Mouse (Mus musculus) kidney, postnatal 10 days (tissue): ENCODE measurements at regions not wholly inside any gene's neighbourhood (a gene's known extent, or its start where the extent isn't known, plus 50 kb on each side); places are given as distances from the start of the nearest gene placed in this dataset.

Experiments used
- DNase-seq: peaks from one replicate; pipeline ENCODE4 v3.0.0; 2021; ENCODE audit warnings: mixed read lengths

GRCm38 (mm10) chr9:79439233-79439960 lies 279.2 kb downstream of the Col12a1 start:
- DNase-seq = no peak

GRCm38 (mm10) chr9:79455226-79455625 lies 263.4 kb downstream of the Col12a1 start:
- DNase-seq = no peak

GRCm38 (mm10) chr9:79479118-79479517 lies 239.5 kb downstream of the Col12a1 start:
- DNase-seq = no peak

GRCm38 (mm10) chr9:79500253-79500652 lies 218.4 kb downstream of the Col12a1 start:
- no peak for DNase-seq

GRCm38 (mm10) chr9:79502034-79502433 lies 216.6 kb downstream of the Col12a1 start:
- DNase-seq = no peak

- no peak for DNase-seq
Observed at GRCm38 (mm10) chr9:79516384-79516783, 202.2 kb downstream of the Col12a1 start.

DNA sequence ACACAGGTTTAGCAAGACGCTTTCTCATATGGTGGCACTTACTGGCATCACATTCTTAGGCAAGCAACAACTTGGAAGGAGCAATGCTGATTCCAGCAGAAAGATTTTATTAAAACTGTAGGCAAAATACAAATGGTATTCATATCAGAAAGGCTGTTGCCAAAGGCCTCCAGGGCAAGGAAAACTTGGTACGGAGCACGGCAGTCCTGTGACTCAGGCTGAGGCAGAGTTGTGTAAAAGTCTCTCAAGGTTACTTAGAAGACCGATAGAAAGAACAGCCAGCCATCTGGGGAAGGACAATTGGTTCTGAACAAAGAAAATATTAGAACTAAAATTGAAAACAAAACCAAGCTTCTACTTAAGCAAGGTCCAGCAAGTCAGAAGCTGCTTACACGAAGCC lies 201.2 kb downstream of the Col12a1 start:
- DNase-seq = no peak

- peak; percentile 10 for DNase-seq
Observed at GRCm38 (mm10) chr9:79518640-79519039, 200.0 kb downstream of the Col12a1 start.

- no peak for DNase-seq
Observed at GRCm38 (mm10) chr9:79520498-79520897, 198.1 kb downstream of the Col12a1 start.

DNA sequence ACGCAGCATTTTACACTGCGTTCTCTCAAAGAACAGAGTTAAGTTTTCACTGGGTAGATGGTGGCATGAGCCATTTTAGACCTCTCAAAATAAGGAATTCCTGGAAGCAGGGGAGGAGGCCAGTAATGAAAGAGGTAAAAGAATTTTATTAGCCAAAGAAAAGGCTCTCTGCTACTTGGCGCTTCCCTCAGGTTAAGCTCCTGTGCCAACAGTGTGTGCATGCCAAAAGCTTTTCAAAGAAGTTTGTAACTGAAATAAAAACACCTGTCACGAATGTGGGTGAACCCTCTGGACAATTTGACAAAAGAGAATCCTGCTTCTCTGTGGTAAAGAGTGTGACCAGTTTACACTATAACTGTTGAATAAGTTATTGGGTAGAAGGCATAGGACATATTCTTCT lies 195.6 kb downstream of the Col12a1 start:
- no peak for DNase-seq

DNA sequence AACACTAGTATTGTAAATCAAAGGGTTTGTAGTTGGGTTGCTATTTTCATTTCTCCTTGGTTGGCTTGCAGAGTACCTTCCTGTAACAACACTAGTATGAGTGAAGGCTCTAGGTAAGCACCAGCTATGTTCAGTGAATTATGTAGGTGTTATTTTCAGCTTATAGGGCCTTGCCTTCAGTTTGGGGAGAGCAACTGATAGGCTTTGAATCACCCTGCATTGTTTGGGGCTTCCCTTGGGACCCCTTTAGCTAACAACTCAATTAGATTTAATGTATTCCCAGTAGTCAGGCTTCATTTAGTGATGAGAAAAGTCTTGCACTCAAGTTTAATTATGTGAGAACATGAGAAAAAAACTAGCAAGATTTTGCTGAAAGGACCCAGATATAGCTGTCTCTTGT lies 193.6 kb downstream of the Col12a1 start:
- DNase-seq = no peak

DNA sequence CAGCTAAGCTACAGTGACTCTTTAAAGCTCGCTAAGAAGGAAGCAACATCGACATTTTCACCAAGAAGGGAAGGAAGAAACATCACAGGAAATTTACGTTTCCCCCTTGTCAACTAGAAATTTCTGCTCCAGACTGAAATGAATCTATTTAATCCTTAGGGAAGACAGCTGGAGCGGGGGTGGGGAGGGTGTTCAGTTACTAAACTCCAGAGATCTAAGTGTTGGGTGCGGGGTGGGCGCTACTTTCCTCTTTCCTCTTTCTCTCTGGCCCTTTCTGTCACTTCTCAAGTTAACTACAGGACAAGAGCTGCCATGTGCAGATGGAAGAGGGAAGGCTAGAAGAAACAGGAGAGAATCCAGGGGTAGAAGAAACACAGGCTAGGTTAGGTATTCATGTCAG lies 192.2 kb downstream of the Col12a1 start:
- DNase-seq = peak; percentile 15

DNA sequence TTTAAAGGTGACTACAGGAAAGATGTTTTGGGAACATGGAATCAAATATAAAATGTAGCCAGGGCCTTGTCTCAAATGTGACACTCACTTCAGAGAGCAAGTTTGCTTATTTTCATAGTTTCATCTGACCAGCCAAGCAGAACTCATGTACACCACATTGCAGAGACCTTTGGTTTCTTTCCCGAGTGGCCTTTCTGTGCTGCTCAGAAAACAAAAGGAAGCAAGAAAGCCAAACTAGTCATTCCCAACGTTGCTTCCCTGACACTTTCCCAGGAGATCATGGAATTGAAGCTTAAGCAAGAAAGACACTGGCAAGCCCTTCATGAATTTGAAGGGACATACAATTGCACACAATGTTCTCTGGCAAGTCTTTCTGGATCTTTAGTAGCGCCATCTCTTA lies 191.3 kb downstream of the Col12a1 start:
- DNase-seq = no peak
